Mouse (Mus musculus) heart, embryonic 10.5 days (tissue): ENCODE results near the gene Psmd10. TPM values are rescaled to one million over a fixed set of nuclear protein-coding genes. Genes with fewer than 3 reads are reported as not detected.

Experiments used
- DNase-seq: peaks from one replicate; pipeline ENCODE4 v3.0.0-alpha.2; 2017; ENCODE audit warnings: low spot score
- H3K27ac ChIP-seq: fragments of 300-500 bp; sonication (generic); 2 replicates; pipeline ENCODE4 v1.5.1; 2016; ENCODE audit warnings: mild to moderate bottlenecking
- H3K27me3 ChIP-seq: fragments of 300-500 bp; sonication (generic); 2 replicates; pipeline ENCODE4 v1.6.1; 2016; ENCODE audit warnings: mild to moderate bottlenecking; ENCODE audit not compliant: poor library complexity, insufficient read depth, severe bottlenecking
- H3K36me3 ChIP-seq: fragments of 300-500 bp; sonication (generic); 2 replicates; pipeline ENCODE4 v1.6.1; 2016; ENCODE audit warnings: mild to moderate bottlenecking, moderate library complexity
- H3K4me1 ChIP-seq: fragments of 300-500 bp; sonication (generic); 2 replicates; pipeline ENCODE4 v1.6.1; 2016; ENCODE audit warnings: mild to moderate bottlenecking
- H3K4me3 ChIP-seq: fragments of 300-500 bp; sonication (generic); 2 replicates; pipeline ENCODE4 v1.5.1; 2016; ENCODE audit warnings: mild to moderate bottlenecking, moderate library complexity
- H3K9me3 ChIP-seq: fragments of 300-500 bp; sonication (generic); 2 replicates; pipeline ENCODE4 v1.6.1; 2016; ENCODE audit warnings: mild to moderate bottlenecking, moderate library complexity
- WGBS: fragments of 180-500 bp; shearing (Covaris S2); methylation state at CpG from one replicate; pipeline ENCODE4 v1.1.7; 2016; 5-methylcytosine and 5-hydroxymethylcytosine counted together
- polyA plus RNA-seq: library from polyadenylated mRNA; unstranded; fragments of >200 nt; fragmentation: Nextera tagmentation; extraction: Ambion mirVana; gene quantifications from 2 replicates; pipeline ENCODE4 v1.2.1, GENCODE M21; 2016

Gene Psmd10
- polyA plus RNA-seq = 43.4 and 48.8 TPM in 2 replicates

DNA sequence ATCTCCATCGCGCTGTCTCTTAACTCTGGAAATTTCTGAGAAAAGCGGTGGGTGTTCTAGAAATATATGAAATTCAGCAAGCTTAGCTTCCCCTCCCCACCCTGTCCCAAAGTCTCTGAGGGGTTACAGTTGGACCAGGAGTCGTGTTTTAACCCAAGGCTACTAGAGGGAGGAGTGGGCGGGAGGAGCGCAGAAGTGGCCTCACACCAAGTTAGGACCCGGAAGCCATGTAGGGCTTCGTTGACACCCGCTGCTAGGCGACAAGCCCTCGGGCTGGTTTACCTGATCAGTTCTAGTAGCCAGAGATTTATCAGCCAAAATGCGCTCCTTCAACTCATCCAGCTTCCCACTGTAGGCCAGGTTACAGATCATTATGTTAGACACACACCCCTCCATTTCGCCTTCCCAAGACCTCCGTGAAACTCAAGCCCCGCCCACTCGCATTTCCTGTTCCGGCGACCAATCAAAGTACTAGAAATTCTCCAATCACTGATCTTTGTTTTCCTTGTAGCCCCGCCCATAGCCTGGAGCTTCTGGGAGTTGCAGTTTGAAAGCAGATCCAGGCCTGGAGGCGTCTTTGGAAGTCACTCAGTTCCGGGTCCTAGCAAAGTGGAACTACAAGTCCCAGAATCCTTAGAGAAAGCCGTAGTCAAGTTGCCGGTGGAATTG lies at the start of gene Psmd10, which contains the start of gene Atg4a:
TSS of gene Psmd10 (minus strand) at position 457 of the 669 bp plus-strand sequence.
TSS of gene Atg4a (plus strand) at position 636 of the 669 bp plus-strand sequence.
- H3K9me3 ChIP-seq = no peaks in the 10 kb centered on the region
- H3K27me3 ChIP-seq = no peaks in the 10 kb centered on the region
- H3K4me3 ChIP-seq = peak within 1 kb of the TSS; percentile 61
- H3K4me1 ChIP-seq = no peaks in the 10 kb centered on the region
- peaks cover 5% of the 10 kb centered on the region; the same call in 1 of the 2 replicates for H3K36me3 ChIP-seq
- peak; percentile 96 for DNase-seq
- 19% methylated on average over 23 of the region's 23 CpGs for WGBS
- H3K27ac ChIP-seq = peak within 1 kb of the TSS; percentile 74; the same call in 1 of the 2 replicates

DNA sequence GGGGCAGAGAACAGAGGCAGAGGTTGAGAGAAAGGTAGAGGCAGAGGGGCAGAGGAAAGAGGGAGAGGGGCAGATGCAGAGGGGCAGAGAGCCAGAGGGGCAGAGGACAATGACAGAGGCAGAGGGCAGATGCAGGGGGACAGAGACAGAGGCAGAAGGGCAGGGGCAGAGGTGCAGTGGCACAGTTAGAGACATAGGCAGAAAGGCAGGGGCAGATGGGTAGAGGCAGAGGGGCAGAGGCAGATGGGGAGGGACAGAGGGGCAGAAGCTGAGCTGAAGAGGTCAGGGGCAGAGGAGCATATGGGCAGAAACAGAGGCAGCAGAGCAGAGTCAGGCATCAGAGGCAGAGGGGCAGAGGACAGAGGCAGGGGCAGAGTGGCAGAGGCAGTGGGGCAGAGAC lies 42.4 kb upstream of the Psmd10 start:
- H3K27ac ChIP-seq = no peak overlapping the region
- 0 out of 2 replicates have a peak, but pooled peaks cover 3% of the 10 kb centered on the region for H3K4me1 ChIP-seq
- peaks cover 6% of the 10 kb centered on the region; the same call in 1 of the 2 replicates for H3K36me3 ChIP-seq
- DNase-seq = no peak
- H3K9me3 ChIP-seq = no peaks in the 10 kb centered on the region
- peaks cover 51% of the 10 kb centered on the region for H3K27me3 ChIP-seq
- H3K4me3 ChIP-seq = no peak overlapping the region

DNA sequence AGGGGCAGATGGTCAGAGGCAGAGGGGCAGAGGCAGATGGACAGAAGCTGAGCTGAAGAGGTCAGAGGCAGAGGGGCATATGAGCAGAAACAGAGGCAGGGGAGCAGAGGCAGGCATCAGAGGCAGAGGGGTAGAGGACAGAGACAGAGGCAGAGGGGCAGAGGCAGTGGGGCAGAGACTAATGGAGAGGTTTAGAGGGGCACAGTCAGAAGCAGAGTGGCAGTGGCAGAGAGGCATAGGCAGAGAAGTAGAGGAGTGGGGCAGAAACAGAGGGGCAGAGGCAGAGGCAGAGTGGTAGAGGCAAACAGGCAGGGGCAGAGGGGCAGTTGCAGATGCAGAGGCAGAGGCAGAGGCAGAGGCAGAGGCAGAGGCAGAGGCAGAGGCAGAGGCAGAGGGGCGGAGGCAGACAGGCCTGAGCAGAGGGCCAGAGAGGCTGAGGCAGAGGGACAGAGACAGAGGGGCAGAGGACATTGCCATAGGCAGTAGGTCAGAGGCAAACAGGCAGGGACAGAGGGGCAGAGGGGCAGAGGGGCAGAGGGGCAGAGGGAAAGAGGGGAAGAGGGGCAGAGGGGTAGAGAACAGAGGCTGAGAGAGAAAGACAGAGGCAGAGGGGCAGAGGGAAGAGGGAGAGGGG lies 41.5 kb upstream of the Psmd10 start:
- peaks cover 56% of the 10 kb centered on the region for H3K27me3 ChIP-seq

DNA sequence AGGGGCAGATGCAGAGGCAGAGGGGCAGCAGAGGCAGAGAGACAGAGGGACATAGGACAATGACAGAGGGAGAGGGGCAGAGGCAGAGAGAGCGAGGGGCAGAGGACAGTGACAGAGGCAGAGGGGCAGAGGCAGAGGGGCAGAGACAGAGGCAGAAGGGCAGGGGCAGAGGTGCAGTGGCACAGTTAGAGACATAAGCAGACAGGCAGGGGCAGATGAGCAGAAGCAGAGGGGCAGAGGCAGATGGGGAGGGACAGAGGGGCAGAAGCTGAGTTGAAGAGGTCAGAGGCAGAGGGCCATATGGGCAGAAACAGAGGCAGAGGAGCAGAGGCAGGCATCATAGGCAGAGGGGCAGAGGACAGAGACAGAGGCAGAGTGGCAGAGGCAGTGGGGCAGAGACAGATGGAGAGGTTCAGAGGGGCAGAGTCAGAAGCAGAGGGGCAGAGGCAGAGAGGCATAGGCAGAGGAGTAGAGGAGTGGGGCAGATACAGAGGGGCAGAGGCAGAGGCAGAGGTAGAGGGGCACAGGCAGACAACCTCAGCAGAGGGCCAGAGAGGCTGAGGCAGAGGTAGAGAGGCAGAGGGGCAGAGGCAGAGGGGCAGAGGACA lies 40.5 kb upstream of the Psmd10 start:
- peaks cover 6% of the 10 kb centered on the region; the same call in 1 of the 2 replicates for H3K36me3 ChIP-seq
- WGBS = 82% methylated on average over 1 of the region's 1 CpGs
- peaks cover 57% of the 10 kb centered on the region for H3K27me3 ChIP-seq

More for the DNA sequence above, 41.5 kb upstream of the Psmd10 start:
- Histone ChIP-seq H3K27ac (no peak overlapping the region), H3K4me3 (no peak overlapping the region), H3K36me3 (peaks cover 6% of the 10 kb centered on the region; the same call in 1 of the 2 replicates), H3K9me3 (no peaks in the 10 kb centered on the region), H3K4me1 (0 out of 2 replicates have a peak, but pooled peaks cover 3% of the 10 kb centered on the region)
- no peak for DNase-seq
- 43% methylated on average over 1 of the region's 1 CpGs for WGBS

DNA sequence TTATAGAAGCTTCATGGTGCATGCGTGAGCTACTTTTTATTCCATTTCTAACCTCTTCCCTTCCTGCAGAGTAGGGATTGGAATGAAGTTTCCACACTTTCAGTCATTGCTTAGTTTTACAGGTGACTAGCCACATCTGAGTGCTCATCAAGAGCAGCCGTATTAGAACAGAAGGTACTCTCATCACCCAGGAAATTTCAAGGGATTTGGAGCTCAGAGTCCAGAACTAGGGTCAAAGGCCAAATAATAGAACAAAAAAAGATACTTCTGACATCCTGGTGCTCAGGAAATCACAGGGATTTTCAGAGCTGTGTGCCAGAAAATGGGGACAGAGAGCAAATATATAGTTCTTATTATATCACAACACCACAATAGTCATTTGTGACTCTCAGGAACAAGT lies 28.7 kb upstream of the Psmd10 start:
- Histone ChIP-seq H3K4me3 (no peak overlapping the region), H3K36me3 (no peaks in the 10 kb centered on the region), H3K9me3 (no peaks in the 10 kb centered on the region), H3K4me1 (peaks cover 7% of the 10 kb centered on the region; the same call in 1 of the 2 replicates), H3K27me3 (peaks cover 39% of the 10 kb centered on the region; the same call in 1 of the 2 replicates), H3K27ac (no peak overlapping the region)
- DNase-seq = no peak
- WGBS = 91% methylated on average over 2 of the region's 2 CpGs

More for the DNA sequence above, 40.5 kb upstream of the Psmd10 start:
- Histone ChIP-seq H3K4me3 (no peak overlapping the region), H3K27ac (no peak overlapping the region), H3K4me1 (0 out of 2 replicates have a peak, but pooled peaks cover 3% of the 10 kb centered on the region), H3K9me3 (no peaks in the 10 kb centered on the region)
- peak; percentile 78 for DNase-seq

DNA sequence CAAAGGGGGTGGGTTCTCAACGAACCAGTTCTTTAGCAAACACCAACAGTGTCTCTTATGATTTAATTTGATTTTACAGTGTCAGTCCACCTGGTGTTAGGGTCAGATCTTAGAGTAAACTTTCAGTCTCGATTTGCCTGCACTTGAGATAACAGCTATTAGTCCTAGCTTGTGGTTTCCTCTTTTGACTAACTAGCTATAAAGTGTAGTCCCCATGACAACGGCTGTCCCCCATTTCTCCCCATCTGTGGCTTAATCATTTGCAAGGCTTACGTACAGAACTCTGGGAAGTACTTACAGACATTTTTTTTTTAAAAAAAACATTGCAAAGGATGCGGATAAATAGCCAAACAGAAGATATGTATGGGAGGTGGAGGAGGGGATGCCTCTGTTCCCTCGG lies 28.3 kb upstream of the Psmd10 start:
- Histone ChIP-seq H3K4me1 (peaks cover 7% of the 10 kb centered on the region; the same call in 1 of the 2 replicates), H3K27ac (no peak overlapping the region), H3K9me3 (no peaks in the 10 kb centered on the region), H3K27me3 (peaks cover 43% of the 10 kb centered on the region; the same call in 1 of the 2 replicates), H3K36me3 (no peaks in the 10 kb centered on the region), H3K4me3 (no peak overlapping the region)
- no peak for DNase-seq
- 65% methylated on average over 6 of the region's 6 CpGs for WGBS

DNA sequence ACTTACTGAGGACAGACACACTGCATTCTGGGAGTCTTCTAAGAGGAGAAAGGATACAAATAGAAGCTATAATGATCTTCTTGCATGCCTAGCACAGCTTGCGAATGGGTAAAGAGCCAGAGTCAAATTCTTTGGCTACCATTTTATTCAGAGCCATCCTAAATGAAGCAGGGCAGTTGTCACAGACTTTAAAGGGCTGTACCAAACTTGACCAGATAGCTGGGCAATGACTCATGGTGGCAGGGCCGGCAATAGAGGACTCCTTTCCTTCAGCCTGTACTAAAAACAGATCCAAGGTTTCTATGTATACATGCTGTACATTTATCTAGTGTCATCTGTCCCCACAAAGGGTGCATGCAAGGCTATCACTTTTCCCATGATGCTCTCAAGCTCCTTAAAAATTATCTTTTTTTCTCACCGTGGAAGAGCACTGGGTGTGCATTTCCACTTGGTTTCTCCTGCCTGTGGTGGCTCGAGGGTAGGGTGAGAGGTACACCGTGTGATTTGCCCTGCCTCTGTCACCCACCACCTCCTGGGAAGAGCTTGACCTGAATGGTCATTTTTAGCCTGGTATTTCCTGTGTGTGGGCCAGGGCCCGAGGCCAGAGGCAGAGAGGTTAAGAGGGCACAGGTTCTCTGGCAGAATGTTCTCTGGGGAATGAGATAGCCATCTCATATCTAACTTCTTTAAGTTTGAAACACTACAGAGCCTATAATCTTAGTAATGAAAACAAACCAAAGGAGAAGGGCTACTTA lies 26.9 kb upstream of the Psmd10 start:
- Histone ChIP-seq H3K27me3 (peaks cover 53% of the 10 kb centered on the region; the same call in 1 of the 2 replicates), H3K9me3 (no peaks in the 10 kb centered on the region), H3K4me3 (no peak overlapping the region), H3K27ac (no peak overlapping the region), H3K36me3 (no peaks in the 10 kb centered on the region), H3K4me1 (peaks cover 7% of the 10 kb centered on the region; the same call in 1 of the 2 replicates)
- WGBS = 37% methylated on average over 6 of the region's 6 CpGs
- DNase-seq = no peak

DNA sequence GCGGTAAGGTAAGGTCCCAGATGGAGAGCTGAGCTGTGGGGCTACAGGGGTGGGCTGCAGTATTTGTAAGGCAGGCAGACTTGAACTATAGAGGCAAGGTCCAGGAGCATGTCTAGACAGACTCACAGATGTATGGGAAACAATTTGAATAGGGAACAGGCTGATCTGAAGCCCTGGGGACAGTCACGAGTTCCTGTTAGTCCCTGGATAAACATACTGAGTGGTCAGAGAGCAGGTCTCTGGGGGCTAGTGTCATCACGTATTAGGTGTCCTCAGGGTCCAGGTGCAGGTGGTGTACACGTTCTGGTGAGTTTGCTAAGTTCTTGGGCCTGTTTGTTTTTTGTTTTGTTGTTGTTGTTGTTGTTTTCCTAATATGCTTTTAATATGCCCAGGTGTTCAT lies 23.6 kb upstream of the Psmd10 start:
- Histone ChIP-seq H3K4me3 (no peak overlapping the region), H3K4me1 (peaks cover 7% of the 10 kb centered on the region; the same call in 1 of the 2 replicates), H3K27me3 (peaks cover 44% of the 10 kb centered on the region; the same call in 1 of the 2 replicates), H3K27ac (no peak overlapping the region), H3K36me3 (no peaks in the 10 kb centered on the region), H3K9me3 (no peaks in the 10 kb centered on the region)
- no peak for DNase-seq
- 70% methylated on average over 4 of the region's 4 CpGs for WGBS

DNA sequence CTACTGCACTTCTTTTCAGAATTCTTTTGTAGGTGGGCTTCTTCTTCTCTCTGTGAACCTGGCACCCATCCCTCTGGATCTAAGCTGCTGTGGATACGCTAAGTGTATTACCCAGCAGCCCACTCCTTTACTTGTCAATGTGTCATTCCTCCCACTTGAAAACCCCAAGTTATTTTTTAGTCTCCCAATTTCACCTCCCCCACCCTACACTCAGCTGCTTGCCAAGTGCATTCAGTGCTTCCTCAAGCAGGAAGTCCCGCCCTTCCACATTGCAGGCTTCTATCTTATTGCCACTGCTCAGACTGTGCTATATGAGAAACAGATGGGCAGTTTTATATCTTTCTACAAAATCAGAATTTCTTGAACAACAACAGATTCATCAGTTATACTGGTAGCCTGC lies 23.0 kb upstream of the Psmd10 start:
- H3K36me3 ChIP-seq = no peaks in the 10 kb centered on the region
- DNase-seq = no peak
- H3K27ac ChIP-seq = no peak overlapping the region
- 80% methylated on average over 2 of the region's 2 CpGs for WGBS
- H3K4me1 ChIP-seq = peaks cover 7% of the 10 kb centered on the region; the same call in 1 of the 2 replicates
- H3K9me3 ChIP-seq = no peaks in the 10 kb centered on the region
- H3K4me3 ChIP-seq = no peak overlapping the region
- peaks cover 38% of the 10 kb centered on the region; the same call in 1 of the 2 replicates for H3K27me3 ChIP-seq

DNA sequence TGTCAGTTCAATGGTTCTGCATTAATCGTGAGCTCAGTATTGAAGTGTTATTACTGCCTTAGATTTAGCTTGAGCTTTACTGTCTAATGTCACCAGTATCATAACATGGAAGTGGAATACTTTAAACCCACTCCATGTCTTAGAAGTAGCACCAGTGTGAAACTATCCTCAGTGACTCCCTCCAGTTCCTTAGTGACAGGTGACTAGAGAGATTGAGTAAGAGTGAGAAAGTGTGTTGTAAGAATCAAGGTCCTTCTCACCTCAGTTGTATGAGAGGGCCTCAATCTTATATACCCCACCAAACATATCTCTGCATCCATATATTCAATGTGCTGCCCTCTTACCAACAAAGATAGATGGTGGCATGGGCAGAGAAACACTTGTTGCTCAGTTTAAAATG lies 22.4 kb upstream of the Psmd10 start:
- no peaks in the 10 kb centered on the region for H3K36me3 ChIP-seq
- H3K9me3 ChIP-seq = no peaks in the 10 kb centered on the region
- no peak overlapping the region for H3K27ac ChIP-seq
- H3K4me3 ChIP-seq = no peak overlapping the region
- DNase-seq = no peak
- peaks cover 7% of the 10 kb centered on the region; the same call in 1 of the 2 replicates for H3K4me1 ChIP-seq
- H3K27me3 ChIP-seq = peaks cover 32% of the 10 kb centered on the region; the same call in 1 of the 2 replicates
- 74% methylated on average over 1 of the region's 1 CpGs for WGBS

DNA sequence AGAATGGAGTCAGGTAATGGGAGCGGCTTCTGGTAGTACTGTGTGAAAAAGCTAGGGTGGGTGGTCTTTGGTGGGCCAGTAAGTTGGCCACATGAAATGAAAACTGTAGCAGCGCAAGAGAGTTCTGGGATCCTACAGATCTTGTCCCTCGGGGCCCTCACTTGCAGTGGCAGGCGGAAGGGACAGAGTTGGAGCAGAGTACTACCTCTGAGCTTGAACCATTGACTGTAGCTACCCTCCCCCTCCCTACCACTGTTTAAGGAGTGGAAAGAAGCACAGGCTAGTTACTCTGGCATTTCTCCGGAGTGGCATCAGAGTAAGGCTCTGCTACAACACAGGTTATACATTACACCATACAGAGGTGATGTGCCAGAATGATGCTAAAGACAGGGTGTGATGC lies 431 bp upstream of the Psmd10 start:
- Histone ChIP-seq H3K36me3 (peaks cover 4% of the 10 kb centered on the region; the same call in 1 of the 2 replicates), H3K9me3 (no peaks in the 10 kb centered on the region), H3K4me1 (no peaks in the 10 kb centered on the region), H3K27ac (peak overlapping the region; percentile 36; the same call in 1 of the 2 replicates), H3K4me3 (peak overlapping the region; percentile 61), H3K27me3 (no peaks in the 10 kb centered on the region)
- no peak for DNase-seq
- 21% methylated on average over 5 of the region's 5 CpGs for WGBS

DNA sequence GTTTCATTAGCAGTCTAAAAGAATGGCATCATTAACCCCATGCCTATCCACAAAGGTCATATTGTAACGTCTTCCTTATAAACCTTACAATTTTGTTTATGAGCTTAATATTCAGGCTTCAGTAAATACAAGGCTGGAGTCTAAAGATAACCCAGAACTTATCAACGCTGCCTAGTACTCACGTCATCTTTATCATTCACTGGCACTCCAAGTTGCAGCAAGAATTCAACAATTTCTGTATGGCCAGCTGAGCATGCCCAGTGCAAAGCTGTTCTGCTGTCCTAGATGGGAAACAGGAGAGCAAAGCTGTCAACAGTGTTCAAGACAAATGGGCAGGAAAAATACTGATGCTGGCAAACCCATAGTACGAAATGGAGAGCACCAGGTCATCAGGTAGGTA lies 2.9 kb downstream of the Psmd10 start:
- no peak for DNase-seq
- Histone ChIP-seq H3K9me3 (no peaks in the 10 kb centered on the region), H3K27ac (no peak overlapping the region), H3K4me3 (no peak overlapping the region), H3K4me1 (no peaks in the 10 kb centered on the region), H3K27me3 (0 out of 2 replicates have a peak, but pooled peaks cover 3% of the 10 kb centered on the region), H3K36me3 (peaks cover 13% of the 10 kb centered on the region; the same call in 1 of the 2 replicates)
- WGBS = 81% methylated on average over 4 of the region's 4 CpGs
